Mouse (Mus musculus) hematopoietic stem cell, adult 5-6 weeks (primary cell): ENCODE data around the gene Casz1. TPM values are rescaled to one million over a fixed set of nuclear protein-coding genes. Genes with fewer than 3 reads are reported as not detected.

Source experiments
- ATAC-seq, 2 experiments: fragments of 125-278 bp in 1 of 2; replicated peaks in 1 of 2; 2 replicates each; pipeline ENCODE4 v1.8.0; 2016 to 2017; ENCODE audit warnings: inconsistent platforms in 2 of 2, mild to moderate bottlenecking in 2 of 2, moderate number of reproducible peaks in 2 of 2, low read depth in 1 of 2, moderate TSS enrichment in 1 of 2; ENCODE audit not compliant: low FRiP score in 2 of 2, poor library complexity in 2 of 2, severe bottlenecking in 2 of 2, insufficient read depth in 1 of 2, low TSS enrichment in 1 of 2
- total RNA-seq: library from RNA; stranded (forward); fragments of 172-1452, 232-1000 nt; gene quantifications from 2 replicates; pipeline ENCODE4 v1.2.3, GENCODE M21; 2017

Gene Casz1
- 3.4 and 6.3 TPM in 2 replicates for total RNA-seq

DNA sequence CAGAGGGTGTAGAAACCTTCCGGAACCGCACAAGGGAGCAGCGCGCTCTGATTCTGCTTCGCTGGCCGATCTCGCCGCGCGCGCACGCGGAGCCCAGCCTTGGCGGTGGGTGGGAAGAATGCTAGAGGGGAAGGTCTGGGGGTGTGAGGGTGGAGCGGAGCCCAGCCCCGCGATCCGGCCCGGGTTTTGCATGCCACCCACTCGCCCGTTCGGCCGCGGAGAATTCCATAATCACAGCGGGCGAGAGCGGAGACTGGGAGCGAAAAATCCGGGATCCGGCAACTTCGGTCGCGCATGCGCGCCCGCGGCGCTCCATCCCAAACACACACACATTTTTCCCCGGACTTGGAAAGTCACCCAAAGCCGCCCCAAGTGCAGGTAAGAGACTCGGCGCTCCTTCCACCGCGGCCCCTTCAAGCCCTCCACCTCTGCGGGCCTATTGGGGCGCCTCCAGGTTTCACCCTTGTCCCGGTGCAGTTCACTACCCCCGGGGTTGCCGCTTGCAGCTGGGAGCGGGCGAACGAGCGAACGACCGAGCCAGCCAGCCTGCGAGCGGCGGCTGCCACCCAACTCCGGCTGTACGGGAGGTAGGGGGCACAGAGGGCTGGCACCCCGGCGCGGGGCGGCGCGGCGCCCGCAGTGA, at the start of gene Casz1:
Gene Casz1, plus strand, starts transcription at position 293 of the 643 bp plus-strand sequence.
- 0 out of 4 replicates have a peak, but pooled peaks have one; percentile 14 to 31 for ATAC-seq

DNA sequence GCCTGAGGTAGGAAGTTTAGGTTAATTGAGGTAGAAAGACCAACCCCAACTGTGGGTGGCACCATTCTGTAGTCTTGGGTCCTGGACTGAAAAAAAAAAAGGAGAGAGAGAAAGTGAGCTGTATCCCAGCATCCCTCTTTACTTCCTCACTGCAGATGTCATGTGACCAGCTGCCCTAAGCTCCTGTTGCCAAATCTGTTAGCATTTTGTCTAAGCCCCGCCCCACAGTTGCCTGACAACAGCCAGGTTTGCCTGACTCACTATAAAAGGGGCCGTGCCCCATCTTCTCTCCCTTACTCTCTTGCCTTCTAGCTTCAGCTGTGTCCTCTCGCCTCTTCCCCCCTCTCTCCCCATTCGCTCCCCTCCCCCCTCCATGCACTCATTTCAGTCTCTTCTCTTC, 45.4 kb upstream of the Casz1 start:
- ATAC-seq = no peak

DNA sequence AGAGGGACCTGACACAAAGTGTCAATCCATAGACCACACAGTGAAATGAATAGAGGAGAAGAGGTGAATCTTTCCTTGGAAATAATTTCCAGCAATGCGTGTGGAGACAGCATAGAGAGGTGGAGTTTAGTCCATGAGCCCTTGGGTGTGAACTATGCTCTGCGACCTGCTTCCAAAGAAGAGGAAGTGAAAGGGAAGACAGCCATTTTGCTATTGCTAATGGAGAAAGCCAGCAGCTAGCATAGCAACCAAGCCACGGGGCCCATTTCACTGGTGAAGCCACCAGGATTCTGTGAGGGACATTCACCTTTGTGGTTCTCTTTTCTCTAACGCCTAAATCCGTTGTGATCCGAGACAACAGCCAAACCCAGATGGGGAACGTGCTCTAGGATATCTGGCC, 44.1 kb upstream of the Casz1 start:
- no peak for ATAC-seq

DNA sequence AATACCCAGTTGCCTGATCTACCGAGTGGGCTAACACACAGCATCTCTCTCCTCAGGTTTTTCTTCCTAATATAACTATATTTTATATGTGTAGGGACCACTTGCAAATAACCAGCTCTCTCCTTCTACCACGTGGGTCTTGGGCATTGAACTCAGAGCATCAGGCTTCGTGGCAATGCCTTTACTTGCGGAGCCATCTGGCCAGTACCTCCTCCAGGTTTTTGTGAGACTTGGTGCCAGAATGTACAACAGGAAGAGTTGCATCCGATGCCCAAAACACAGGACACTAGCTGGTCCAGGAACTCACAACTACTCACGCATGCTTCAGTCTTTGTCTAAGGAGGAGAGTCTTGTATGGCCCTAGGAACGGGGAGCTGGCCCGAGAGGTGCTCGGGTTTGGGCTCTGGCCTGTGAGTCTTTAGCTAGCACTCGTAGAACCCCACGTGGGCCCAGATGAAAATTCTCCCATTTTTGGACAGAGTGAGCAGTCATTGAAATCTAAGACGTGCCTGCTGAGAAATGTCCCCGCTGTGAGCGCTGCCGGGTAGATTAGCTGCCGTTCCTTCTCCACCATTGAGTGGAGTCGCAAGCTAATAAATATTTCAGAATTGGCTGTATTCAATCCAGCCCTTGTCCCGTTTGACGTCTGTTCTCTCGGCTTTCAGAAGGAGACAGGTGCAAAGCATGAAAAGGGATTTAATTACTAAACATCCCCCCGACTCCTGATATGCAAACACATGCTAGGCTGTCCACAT, 38.0 kb upstream of the Casz1 start:
- ATAC-seq = no peak

DNA sequence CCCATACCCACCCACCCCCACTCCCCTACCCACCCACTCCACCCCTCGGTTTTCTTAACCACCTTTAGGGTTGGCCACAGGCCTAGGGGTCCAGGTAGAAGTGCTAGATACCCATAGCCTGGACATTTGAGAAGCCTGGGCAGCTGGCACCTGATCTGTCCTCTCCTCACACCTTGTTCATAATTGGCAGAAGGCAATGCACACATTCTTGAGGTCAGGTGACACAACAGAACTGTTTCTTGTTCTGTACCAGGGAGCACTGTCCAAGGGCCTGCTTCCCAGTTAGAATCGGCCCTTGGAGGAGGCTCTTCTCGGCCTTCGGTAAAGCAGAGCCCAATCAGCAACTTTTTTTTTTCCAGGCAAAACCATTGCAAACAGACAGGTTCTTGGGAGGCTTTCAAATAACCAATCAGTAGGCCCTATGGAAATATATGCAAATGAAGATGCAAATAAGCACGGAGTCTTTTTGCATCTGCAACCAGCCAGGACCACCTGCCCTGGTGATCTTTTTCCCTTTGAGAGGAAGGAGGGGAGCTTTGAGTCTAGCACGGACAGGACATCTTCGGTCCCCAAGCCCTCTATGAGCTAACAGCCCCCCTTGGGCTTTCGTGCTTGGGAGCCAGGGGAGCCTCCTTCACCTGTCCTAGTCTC, 36.4 kb upstream of the Casz1 start:
- ATAC-seq = no peak

DNA sequence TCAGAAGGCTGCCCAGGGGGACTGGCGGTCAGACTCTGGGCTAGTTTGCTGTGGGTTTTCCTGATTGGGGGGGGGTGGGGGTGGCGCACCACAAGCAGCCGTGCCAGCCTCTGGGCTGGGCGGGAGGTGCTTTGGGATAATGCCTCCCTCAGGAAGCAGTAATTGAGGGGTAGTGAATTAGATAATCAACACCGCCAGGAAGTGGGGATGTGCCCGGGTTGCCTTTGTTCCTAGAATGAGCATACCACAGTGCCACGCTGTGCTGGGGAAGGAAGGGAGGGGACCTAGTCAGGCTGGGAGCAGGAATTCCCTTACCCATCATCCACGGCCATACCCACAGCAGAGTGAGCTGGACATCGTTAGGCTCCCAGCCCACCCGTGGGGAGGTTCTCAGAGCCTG, 35.6 kb upstream of the Casz1 start:
- no peak for ATAC-seq

DNA sequence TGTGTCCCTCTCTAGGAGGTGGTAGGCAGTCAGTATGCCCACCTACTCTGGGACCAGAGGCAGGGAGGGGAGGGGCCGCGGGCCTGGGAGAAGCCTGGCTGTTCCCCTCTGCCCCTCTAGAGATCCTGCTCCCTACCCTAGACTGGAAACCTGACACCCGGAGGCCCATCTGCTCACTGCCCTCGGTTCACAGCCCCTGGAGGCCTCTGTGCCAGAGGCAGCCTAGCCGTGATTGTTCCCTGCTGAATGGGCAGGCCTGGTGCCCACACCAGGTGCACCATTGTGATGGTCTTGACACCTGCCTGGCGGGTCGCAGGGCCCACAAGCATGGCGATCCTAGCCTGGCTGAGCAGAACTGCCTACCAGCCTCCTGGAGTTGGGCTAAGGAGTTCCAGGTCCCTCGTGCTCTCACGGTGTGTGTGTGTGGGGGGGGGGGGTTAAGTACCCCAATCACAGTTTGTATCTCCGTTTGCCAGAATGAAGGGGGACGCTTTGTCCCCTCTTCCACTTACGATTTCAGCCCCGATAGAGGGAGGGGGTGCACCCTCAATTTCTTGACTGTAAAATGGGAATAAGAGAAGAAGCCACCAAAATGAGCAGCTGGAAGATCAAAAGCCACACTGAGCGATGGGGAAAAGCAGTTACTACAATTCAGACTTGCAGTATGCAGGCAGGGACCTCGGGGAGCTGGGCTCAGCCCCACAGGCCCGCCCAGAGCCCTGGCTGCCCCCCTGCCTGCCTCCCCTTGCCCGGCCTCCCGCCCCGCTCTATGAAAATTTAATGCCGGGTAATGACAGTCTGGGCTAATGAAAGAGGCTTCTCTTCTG, 33.4 kb upstream of the Casz1 start:
- ATAC-seq = no peak

DNA sequence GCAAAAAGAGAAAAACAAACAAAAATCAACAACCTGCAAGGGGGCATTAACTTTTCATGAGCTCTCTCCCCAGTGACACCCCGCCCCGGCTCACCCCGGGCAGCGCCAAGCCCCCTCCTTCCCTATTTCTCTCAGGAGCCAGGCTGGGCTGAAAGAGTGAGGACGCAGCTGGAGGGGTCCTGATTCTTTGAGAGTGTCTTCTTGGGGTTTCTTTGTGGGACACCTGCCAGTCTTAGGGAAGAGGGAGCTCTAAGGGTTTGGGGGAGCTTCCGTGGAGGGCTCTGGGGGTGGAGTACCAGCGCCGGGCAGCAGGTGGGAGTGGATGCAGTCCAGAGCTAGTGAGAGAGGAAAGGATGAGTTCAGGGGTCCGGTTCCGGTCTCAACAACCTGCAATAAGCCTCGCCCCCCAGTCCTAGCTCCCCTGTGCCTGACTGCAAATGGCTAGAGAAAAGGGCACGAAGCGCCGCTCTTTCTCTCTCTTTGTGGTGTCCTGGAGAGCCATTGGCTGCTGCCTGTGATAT, 32.8 kb upstream of the Casz1 start:
- ATAC-seq = 0 out of 4 replicates have a peak, but pooled peaks of 1 of the 2 experiments have one; percentile 29

DNA sequence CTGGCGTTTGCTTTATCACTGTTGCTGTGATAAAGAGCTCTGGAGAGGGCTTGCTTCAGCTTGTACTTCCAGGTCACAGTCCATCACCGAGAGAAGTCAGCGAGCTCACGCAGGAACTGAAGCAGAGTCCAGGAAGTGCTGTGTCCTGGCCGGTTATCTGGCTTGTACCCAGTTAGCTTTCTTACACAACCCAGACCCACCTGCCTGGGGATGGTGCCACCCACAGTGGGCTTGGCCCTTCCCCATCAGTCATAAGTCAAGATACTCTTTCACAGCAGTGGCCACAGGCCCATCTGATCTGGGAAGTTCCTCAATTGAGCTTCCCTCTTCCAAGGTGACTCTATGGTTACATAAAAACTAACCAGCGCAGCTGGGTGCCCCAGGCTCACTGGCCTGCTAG, 31.6 kb upstream of the Casz1 start:
- ATAC-seq = 0 out of 4 replicates have a peak, but pooled peaks of 1 of the 2 experiments have one; percentile 26

DNA sequence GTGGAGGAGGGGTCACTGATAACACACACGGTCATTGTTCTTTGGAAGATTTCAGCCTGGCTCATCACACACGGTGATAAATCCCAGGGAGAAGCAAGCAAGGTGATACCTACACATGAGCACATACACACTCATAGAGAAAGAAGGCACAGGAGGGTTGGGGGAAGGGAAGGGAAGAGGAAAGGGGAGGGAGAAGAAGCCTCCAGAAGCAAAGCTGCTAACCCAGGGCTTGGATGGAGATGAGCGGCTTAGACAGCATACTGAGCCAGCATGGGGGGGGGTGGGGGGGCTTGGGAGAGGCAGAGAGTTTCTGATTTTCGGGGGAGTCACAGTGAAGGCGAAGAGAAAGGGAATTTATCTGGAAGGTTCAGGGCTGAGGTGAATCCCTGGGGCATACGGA, 30.2 kb upstream of the Casz1 start:
- ATAC-seq = no peak

DNA sequence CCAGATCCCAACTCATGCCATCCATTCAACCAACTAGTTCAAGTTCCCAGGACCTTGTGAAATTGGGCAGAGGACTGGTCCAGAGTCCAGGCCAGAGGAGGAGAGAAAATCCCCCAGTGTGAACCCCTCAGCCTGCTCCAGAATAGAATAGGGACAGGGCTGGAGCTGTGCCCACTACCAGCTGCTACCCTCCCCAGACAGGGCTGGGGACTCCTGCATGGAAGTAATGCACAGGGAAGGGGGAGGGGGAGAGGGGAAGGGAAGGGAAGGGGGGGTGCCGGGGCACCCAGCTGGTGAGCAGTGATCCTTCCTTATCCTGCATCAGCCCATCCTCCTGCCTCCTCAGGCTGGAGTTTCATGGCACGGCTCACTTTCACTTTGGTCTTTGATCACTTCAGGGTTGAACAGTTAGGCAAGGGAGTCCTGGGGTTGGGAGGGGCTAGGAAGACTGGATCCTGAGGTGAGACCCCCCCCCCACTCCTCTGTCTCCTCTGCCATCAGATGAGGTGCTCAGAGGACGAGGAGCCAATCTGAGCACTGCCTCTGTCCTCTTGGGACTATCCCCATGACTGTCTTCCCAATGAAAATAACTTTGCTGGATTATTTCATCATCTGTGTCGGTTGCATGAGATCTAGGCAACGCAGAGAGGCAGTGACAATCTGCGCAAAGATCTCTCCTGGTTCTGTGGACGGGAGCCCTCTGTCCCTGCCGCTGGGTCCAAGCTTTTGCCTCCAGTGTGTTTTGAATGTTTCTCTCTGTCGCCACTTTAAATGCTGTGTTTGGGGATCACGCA, 28.6 kb upstream of the Casz1 start:
- ATAC-seq = no peak

DNA sequence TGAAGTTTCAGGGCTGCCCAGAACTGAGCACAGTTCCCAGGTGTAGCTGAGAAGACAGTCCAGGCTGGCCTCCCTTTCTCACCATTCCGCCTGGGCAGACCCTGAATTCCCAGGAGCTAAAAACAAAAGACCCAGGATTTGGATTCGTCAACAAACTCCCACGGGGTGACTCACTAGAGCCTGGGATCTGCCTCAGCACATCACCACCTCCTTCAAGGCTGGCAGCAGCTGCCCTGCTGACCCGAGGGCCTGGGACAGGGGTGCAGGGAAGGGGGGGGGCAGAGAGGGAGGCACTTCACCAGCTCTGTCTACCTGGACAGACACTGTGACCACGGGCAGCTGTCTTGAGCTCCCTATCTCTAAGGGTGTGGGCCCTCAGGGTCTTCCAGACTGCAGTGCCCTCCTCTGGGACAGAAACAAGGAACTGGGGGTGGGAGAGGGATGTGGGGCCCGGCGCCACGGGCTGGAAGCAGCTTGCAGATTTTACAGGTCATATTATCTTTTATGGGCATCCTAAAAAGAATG, 24.1 kb upstream of the Casz1 start:
- no peak for ATAC-seq

DNA sequence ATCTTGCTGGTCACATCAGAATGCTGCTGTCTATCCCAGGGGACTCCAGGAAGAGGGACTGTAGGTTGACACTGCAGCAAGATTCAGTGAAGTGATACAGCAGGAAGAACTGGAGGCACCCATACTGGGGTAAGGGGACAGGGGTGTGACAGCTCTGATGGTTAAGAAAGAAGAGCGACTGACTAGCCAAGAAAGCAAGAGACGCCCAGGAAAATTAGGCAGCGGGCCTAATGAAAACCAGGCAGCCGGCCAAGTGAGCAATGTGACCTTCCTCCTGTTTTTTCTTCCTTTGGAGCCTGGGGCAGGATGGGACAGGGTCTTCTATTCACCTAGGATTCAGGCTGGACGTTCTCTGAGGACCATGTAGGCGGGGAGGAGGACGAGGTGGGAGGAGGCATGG, 22.7 kb upstream of the Casz1 start:
- no peak for ATAC-seq

DNA sequence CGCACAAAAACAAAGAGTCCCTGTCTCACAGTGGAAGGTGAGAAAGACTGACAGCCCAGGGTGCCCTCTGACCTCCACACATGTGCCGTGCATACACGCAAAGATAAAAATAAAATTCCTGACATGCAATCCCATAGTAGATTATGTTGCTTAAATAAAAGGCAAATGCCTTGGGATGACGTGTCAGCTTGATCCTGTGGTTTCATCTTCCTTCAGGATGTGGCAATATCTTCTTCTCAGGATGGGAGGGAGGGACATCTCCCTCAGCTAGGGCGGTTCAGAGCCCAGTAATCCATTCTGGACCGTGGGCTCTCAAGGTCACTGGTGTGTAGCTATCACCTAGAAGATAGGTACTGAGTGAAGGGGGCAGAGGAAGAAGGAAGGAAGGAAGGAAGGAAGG, 21.3 kb upstream of the Casz1 start:
- no peak for ATAC-seq

DNA sequence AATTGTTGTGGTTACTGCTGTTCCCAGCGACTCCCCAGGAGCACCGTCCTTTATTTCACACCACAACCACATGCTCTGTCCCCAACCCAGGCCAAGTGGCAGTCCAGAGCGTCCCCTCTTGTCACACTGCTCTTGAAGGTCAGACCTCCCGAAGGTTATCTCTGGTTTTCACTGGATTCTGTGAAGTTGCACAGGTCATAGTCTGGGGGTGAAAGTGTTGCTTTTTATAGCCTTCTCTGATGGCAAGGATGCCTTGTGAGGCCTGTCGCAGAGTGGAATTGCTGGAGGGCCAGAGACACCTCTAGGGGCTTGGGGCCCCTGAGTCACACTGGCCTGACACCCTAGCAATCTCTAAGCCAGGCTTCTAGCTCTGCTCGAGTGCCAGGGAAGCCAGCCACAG, 20.5 kb upstream of the Casz1 start:
- ATAC-seq = no peak

DNA sequence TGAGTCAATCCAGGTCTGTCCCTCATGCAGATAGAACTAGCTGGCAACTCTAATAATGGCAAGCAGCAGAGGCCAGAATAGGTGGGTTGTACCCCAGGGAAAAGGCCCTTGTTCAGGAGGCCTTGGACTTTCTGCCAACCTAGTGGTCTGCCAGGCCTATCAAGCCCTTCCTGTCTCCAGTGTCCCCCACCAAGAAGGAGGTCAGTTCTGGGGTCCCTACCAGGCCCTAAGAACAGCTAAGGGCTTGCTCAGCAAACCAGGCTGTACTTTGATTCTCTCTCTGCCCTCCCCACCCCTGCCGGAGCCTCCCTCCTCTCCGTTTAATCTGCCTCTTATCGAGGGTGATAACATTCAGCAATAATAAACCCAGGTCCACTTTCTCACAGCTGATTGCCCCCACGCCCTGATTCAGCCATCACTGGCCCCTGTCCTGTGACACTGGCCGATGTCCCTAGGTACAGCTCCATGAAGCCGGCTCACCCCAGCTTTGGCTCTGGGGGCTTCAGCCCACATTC, 19.1 kb upstream of the Casz1 start:
- no peak for ATAC-seq
